Mouse (Mus musculus): Measurements from ENCODE around the gene Zeb2. TPM values are rescaled to one million over a fixed set of nuclear protein-coding genes. Genes with fewer than 3 reads are reported as not detected.

Gene Zeb2
- total and polyA plus RNA-seq, 3 experiments: 16.5 to 50.0 (median 46.7) TPM

GRCm38 (mm10) chr2:45125181-45125580, 8.0 kb upstream of the Zeb2 start:
- Histone ChIP-seq H3K4me1 (ENCODE audit: control insufficient read depth, insufficient read depth, low read length) (no peaks in the 10 kb centered on the region), H3K4me3 (no peak overlapping the region), H3K27ac (no peak overlapping the region), H3K9ac (ENCODE audit: low read depth, low read length) (no peak overlapping the region), H3K79me2 (replicated peaks; ENCODE audit: control insufficient read depth, insufficient read depth, low read length) (no peaks in the 10 kb centered on the region), H3K27me3 (ENCODE audit: control insufficient read depth, insufficient read depth, low read length) (no peaks in the 10 kb centered on the region), H3K36me3 (ENCODE audit: control insufficient read depth, insufficient read depth, low read length) (no peaks in the 10 kb centered on the region)
- no peak for TF ChIP-seq EP300 (IDR thresholded peaks at IDR 0.05; ENCODE audit: insufficient read depth, low read depth, low read length)
- no peak for TF ChIP-seq POLR2A (IDR thresholded peaks at IDR 0.05; ENCODE audit: insufficient read depth, low read depth, low read length)
- TF ChIP-seq CTCF (IDR thresholded peaks at IDR 0.05): no peak
- DNase-seq: no peak
- WGBS: 68% methylated on average over 4 of the region's 4 CpGs
- intact Hi-C loops (cut with DNase I): no loop called here

- intact Hi-C loops (cut with DNase I): no loop called here
Observed at GRCm38 (mm10) chr2:45123490-45123889, 6.3 kb upstream of the Zeb2 start.

GRCm38 (mm10) chr2:45118121-45118520, 926 bp upstream of the Zeb2 start:
- intact Hi-C loops (cut with DNase I): loop anchor here (5.0 to 10.0 kb wide), 4 partner anchors 164 to 1324 kb away; no protein-coding TSS in a partner anchor
- Histone ChIP-seq H3K9ac (ENCODE audit: low read depth, low read length) (no peak overlapping the region), H3K79me2 (replicated peaks; ENCODE audit: control insufficient read depth, insufficient read depth, low read length) (no peaks in the 10 kb centered on the region), H3K36me3 (ENCODE audit: control insufficient read depth, insufficient read depth, low read length) (no peaks in the 10 kb centered on the region), H3K4me3 (no peak overlapping the region), H3K27ac (peak overlapping the region; percentile 36; the same call in 1 of the 2 replicates), H3K4me1 (ENCODE audit: control insufficient read depth, insufficient read depth, low read length) (peaks cover 3% of the 10 kb centered on the region; the same call in 1 of the 2 replicates), H3K27me3 (ENCODE audit: control insufficient read depth, insufficient read depth, low read length) (no peaks in the 10 kb centered on the region)
- 60% methylated on average over 3 of the region's 3 CpGs for WGBS
- no peak for DNase-seq
- TF ChIP-seq CTCF (IDR thresholded peaks at IDR 0.05) (no peak), EP300 (IDR thresholded peaks at IDR 0.05; ENCODE audit: insufficient read depth, low read depth, low read length) (no peak), POLR2A (IDR thresholded peaks at IDR 0.05; ENCODE audit: insufficient read depth, low read depth, low read length) (no peak)

More at GRCm38 (mm10) chr2:45123490-45123889, 6.3 kb upstream of the Zeb2 start:
- WGBS: 74% methylated on average over 5 of the region's 5 CpGs
- no peaks in the 10 kb centered on the region for H3K27me3 ChIP-seq (ENCODE audit: control insufficient read depth, insufficient read depth, low read length)
- no peak overlapping the region for H3K4me3 ChIP-seq
- no peak overlapping the region for H3K27ac ChIP-seq
- H3K79me2 ChIP-seq (replicated peaks; ENCODE audit: control insufficient read depth, insufficient read depth, low read length): no peaks in the 10 kb centered on the region
- H3K4me1 ChIP-seq (ENCODE audit: control insufficient read depth, insufficient read depth, low read length): no peaks in the 10 kb centered on the region
- DNase-seq: no peak
- no peaks in the 10 kb centered on the region for H3K36me3 ChIP-seq (ENCODE audit: control insufficient read depth, insufficient read depth, low read length)
- TF ChIP-seq CTCF (IDR thresholded peaks at IDR 0.05) (no peak), EP300 (IDR thresholded peaks at IDR 0.05; ENCODE audit: insufficient read depth, low read depth, low read length) (no peak), POLR2A (IDR thresholded peaks at IDR 0.05; ENCODE audit: insufficient read depth, low read depth, low read length) (no peak)
- H3K9ac ChIP-seq (ENCODE audit: low read depth, low read length): no peak overlapping the region

DNA sequence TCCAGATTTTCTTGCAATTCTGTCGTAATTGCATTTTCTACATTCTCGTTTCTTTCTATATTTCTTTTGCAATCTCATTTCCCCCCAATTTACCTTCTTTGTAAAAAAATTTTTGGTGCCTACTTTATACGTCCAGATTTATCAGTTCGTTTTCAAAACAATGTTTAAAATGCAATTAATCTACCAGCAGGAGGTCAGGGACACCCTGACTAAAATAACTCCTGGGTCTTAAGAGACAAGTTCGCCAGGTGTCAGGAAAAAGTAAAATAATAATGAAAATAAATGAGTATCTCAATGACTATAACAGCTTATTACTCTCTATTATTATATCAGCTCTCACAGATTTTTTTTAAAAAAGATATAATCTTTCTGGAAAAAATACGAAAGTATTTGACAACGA, 397 bp upstream of the Zeb2 start:
- TF ChIP-seq POLR2A (IDR thresholded peaks at IDR 0.05; ENCODE audit: insufficient read depth, low read depth, low read length): no peak
- TF ChIP-seq CTCF (IDR thresholded peaks at IDR 0.05): peak; percentile 11; the same call in 1 of the 2 replicates
- Histone ChIP-seq H3K9ac (ENCODE audit: low read depth, low read length) (no peak overlapping the region), H3K79me2 (replicated peaks; ENCODE audit: control insufficient read depth, insufficient read depth, low read length) (no peaks in the 10 kb centered on the region), H3K27me3 (ENCODE audit: control insufficient read depth, insufficient read depth, low read length) (no peaks in the 10 kb centered on the region), H3K27ac (peak overlapping the region; percentile 85), H3K36me3 (ENCODE audit: control insufficient read depth, insufficient read depth, low read length) (no peaks in the 10 kb centered on the region), H3K4me1 (ENCODE audit: control insufficient read depth, insufficient read depth, low read length) (peaks cover 3% of the 10 kb centered on the region; the same call in 1 of the 2 replicates), H3K4me3 (peak overlapping the region; percentile 64)
- WGBS: 47% methylated on average over 7 of the region's 7 CpGs
- intact Hi-C loops (cut with DNase I): loop anchor here (5.0 to 10.0 kb wide), 4 partner anchors 165 to 1325 kb away; no protein-coding TSS in a partner anchor
- no peak for DNase-seq

DNA sequence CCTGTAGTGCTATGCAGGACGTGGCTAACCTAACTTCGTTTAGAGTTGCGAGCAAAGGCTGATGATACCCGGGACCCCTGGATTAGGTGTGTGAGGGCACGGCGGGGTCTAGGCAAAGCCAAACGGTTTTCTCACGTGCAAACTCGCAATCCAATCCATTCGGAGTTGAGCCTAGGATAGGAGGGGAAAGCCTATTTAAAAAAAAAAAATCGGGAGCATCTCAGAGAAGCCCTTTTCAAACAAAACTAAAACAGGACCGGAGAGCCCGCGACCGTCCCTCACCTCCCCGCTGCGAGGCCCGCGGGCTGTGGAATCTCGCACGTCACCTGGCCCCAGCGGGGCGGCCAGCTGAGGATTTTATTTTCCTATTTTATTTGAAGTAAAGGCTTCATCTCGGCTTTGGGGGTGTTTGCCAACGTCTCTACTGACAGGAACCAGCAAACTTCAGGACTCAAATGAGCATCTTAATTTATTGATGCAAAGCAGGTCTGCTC, 617 bp downstream of the Zeb2 start:
- Histone ChIP-seq H3K79me2 (replicated peaks; ENCODE audit: control insufficient read depth, insufficient read depth, low read length) (no peaks in the 10 kb centered on the region), H3K36me3 (ENCODE audit: control insufficient read depth, insufficient read depth, low read length) (no peaks in the 10 kb centered on the region), H3K9ac (ENCODE audit: low read depth, low read length) (peak overlapping the region; percentile 69), H3K4me3 (peak overlapping the region; percentile 64), H3K27ac (peak overlapping the region; percentile 85), H3K4me1 (ENCODE audit: control insufficient read depth, insufficient read depth, low read length) (peaks cover 3% of the 10 kb centered on the region; the same call in 1 of the 2 replicates), H3K27me3 (ENCODE audit: control insufficient read depth, insufficient read depth, low read length) (no peaks in the 10 kb centered on the region)
- no peak for TF ChIP-seq POLR2A (IDR thresholded peaks at IDR 0.05; ENCODE audit: insufficient read depth, low read depth, low read length)
- no peak for TF ChIP-seq CTCF (IDR thresholded peaks at IDR 0.05)
- no peak for TF ChIP-seq EP300 (IDR thresholded peaks at IDR 0.05; ENCODE audit: insufficient read depth, low read depth, low read length)
- under 1% methylated on average over 25 of the region's 25 CpGs for WGBS
- intact Hi-C loops (cut with DNase I): loop anchor here (5.0 to 10.0 kb wide), 4 partner anchors 166 to 1326 kb away; no protein-coding TSS in a partner anchor
- DNase-seq: peak; percentile 56 to 66
